Comparison of ENCODE assay signal across 9 mouse cellular contexts in genomic region chr19:12572614-12573265, GRCm38 (mm10). TPM values are rescaled to one million over a fixed set of nuclear protein-coding genes. Genes with fewer than 3 reads are reported as not detected.
DNase-seq lines count a peak whose midpoint lies in the region; ATAC-seq and TF ChIP-seq lines count a peak whose summit lies in the region.
"Had no signal": no experiment of that assay in that cellular context is flagged by ENCODE, and none has a peak within 500 bp of the region (broad histone marks: within the 10 kb centered on the region; RNA-seq: fewer than 3 reads in every experiment).

No protein-coding gene starts in this region.

- no peak for DNase-seq in gastrocnemius, adult 2 months
- DNase-seq in gastrocnemius, adult 8-10 months (ENCODE audit: low spot score in 2 of 2), result no peak
- no peak for DNase-seq in hindbrain, embryonic 10.5 days (ENCODE audit: low spot score)
- DNase-seq in frontal cortex, postnatal 36 days (ENCODE audit: low spot score in 2 of 2), result no peak
- DNase-seq in adrenal gland, postnatal 36 days, result no peak

- TF ChIP-seq POLR2A in bone marrow, adult 2 months (IDR thresholded peaks at IDR 0.05; ENCODE audit: borderline replicate concordance, control insufficient read depth, low read depth, low read length), result no peak

- peak overlapping the region; percentile 72 for H3K4me3 ChIP-seq in gastrocnemius, adult 2 months
- peak overlapping the region; percentile 94 for H3K4me3 ChIP-seq in bone marrow, adult 2 months (replicated peaks; ENCODE audit: control insufficient read depth, low read depth, low read length)
- peak overlapping the region; percentile 51 for H3K4me3 ChIP-seq in hindbrain, embryonic 10.5 days
- peak overlapping the region; percentile 88; the same call in 1 of the 2 replicates for H3K4me3 ChIP-seq in macrophage (ENCODE audit: inconsistent target)

- intact Hi-C loops in gastrocnemius, adult 2 months (cut with DNase I), result no loop called here

- peaks cover 8% of the 10 kb centered on the region for H3K4me1 ChIP-seq in bone marrow, adult 2 months (ENCODE audit: control insufficient read depth, insufficient read depth, low read length)
- H3K4me1 ChIP-seq in hindbrain, embryonic 10.5 days (replicated peaks), result peaks cover 20% of the 10 kb centered on the region

- H3K79me2 ChIP-seq in macrophage (ENCODE audit: inconsistent target), result peaks cover 42% of the 10 kb centered on the region

- TF ChIP-seq CTCF in gastrocnemius, adult 2 months (IDR thresholded peaks at IDR 0.05), result no peak
- no peak for TF ChIP-seq CTCF in bone marrow, adult 2 months (IDR thresholded peaks at IDR 0.05; ENCODE audit: control insufficient read depth, insufficient read depth, low read length)

- no peaks in the 10 kb centered on the region for H3K9me3 ChIP-seq in hindbrain, embryonic 10.5 days

- peaks cover 11% of the 10 kb centered on the region for H3K36me3 ChIP-seq in hindbrain, embryonic 10.5 days
- peaks cover 9% of the 10 kb centered on the region for H3K36me3 ChIP-seq in macrophage (ENCODE audit: inconsistent target)

- WGBS in bone marrow, adult 2 months, result 59% methylated on average over 1 of the region's 1 CpGs
- 85% methylated on average over 1 of the region's 1 CpGs for WGBS in hindbrain, embryonic 10.5 days
- WGBS in macrophage (ENCODE audit: missing documents), result no CpG with 5 or more reads among the region's 1 CpGs

- ATAC-seq in frontal cortex, adult (ENCODE audit: low TSS enrichment), result no peak

- H3K27ac ChIP-seq in gastrocnemius, adult 2 months, result peak overlapping the region; percentile 81
- peak overlapping the region; percentile 59; the same call in 1 of the 2 replicates for H3K27ac ChIP-seq in bone marrow, adult 2 months (ENCODE audit: control insufficient read depth, insufficient read depth, low read depth, low read length, poor library complexity)
- H3K27ac ChIP-seq in hindbrain, embryonic 10.5 days, result peak overlapping the region; percentile 77
- H3K27ac ChIP-seq in macrophage, result peak overlapping the region; percentile 99

- H3K27me3 ChIP-seq in hindbrain, embryonic 10.5 days (ENCODE audit: insufficient read depth, poor library complexity, severe bottlenecking), result no peaks in the 10 kb centered on the region

RNA-seq across cellular contexts. Expression of gene Gm4952, which starts 27.0 kb away (rescaled TPM):
- not detected for total RNA-seq in gastrocnemius, adult 2 months (2021)
- total RNA-seq in gastrocnemius, adult 8-10 months (2022), result not detected
- 1.3 TPM in 1 of 2 replicates, not detected in the other for polyA plus RNA-seq in bone marrow, adult 2 months (2011; ENCODE audit: insufficient read depth, insufficient read length, low replicate concordance, missing spikeins)
- polyA plus RNA-seq in hindbrain, embryonic 10.5 days (2016; fragmentation: Nextera tagmentation; extraction: Ambion mirVana), result 0.18 TPM in 1 of 2 replicates, not detected in the other
- under 1 TPM in 1 of 26 experiments, not detected in 25; 0.58 TPM for total RNA-seq in macrophage (2018; cell fraction: chromatin; rRNA removed)
- under 1 TPM in 1 of 26 experiments, not detected in 25; 0.03 TPM for total RNA-seq in macrophage (2018; cell fraction: cytosol; rRNA removed)
- total RNA-seq in macrophage (2018; cell fraction: nucleus; rRNA removed), result 1 to 10 TPM in 1 of 26 experiments, not detected in 25; 1.1 TPM
- polyA plus RNA-seq in macrophage (2018), result not detected in 3 replicates
- total RNA-seq in adrenal gland, postnatal 36 days (2021), result under 1 TPM in 1 of 2 experiments, not detected in 1; 0.53 TPM
- polyA plus RNA-seq: C2C12 had no signal

RNA-seq across cellular contexts. Expression of gene Fam111a, which starts 27.2 kb away (rescaled TPM):
- total RNA-seq in gastrocnemius, adult 2 months (2021), result 1 to 10 TPM; 2.1 to 2.4 TPM
- total RNA-seq in gastrocnemius, adult 8-10 months (2022), result 1 to 10 TPM in 3 of 4 experiments, under 1 TPM in 1; 0.92 to 1.9 (median 1.2) TPM
- polyA plus RNA-seq in bone marrow, adult 2 months (2011; ENCODE audit: insufficient read depth, insufficient read length, low replicate concordance, missing spikeins), result 42.1 and 61.9 TPM in 2 replicates
- 15.3 and 20.2 TPM in 2 replicates for polyA plus RNA-seq in hindbrain, embryonic 10.5 days (2016; fragmentation: Nextera tagmentation; extraction: Ambion mirVana)
- total RNA-seq in macrophage (2018; cell fraction: chromatin; rRNA removed), result 10 to 100 TPM in 25 of 26 experiments, 1 to 10 TPM in 1; 7.4 to 79.6 (median 40.6) TPM
- 10 to 100 TPM; 36.0 to 74.7 (median 60.7) TPM for total RNA-seq in macrophage (2018; cell fraction: cytosol; rRNA removed)
- 100 to 1,000 TPM in 2 of 26 experiments, 10 to 100 TPM in 24; 26.5 to 166 (median 46.1) TPM for total RNA-seq in macrophage (2018; cell fraction: nucleus; rRNA removed)
- polyA plus RNA-seq in macrophage (2018), result 55.9 to 176 TPM (median 125 TPM) in 3 replicates
- total RNA-seq in adrenal gland, postnatal 36 days (2021), result 1 to 10 TPM; 3.2 to 6.4 TPM
